Mouse (Mus musculus): ENCODE measurements around the gene Ttf2. TPM values are rescaled to one million over a fixed set of nuclear protein-coding genes. Genes with fewer than 3 reads are reported as not detected.

Gene Ttf2
- polyA plus RNA-seq, 1 experiment from 2014 or later: 11.6 TPM

GRCm38 (mm10) chr3:100895500-100895899, 74.0 kb downstream of the Ttf2 start:
- 84% methylated on average over 6 of the region's 6 CpGs for WGBS
- Histone ChIP-seq H3K36me3 (no peaks in the 10 kb centered on the region), H3K4me2 (no peak overlapping the region), H3K9me3 (no peaks in the 10 kb centered on the region), H3K4me1 (no peaks in the 10 kb centered on the region), H3K27ac (no peak overlapping the region), H3K27me3 (no peaks in the 10 kb centered on the region), H3K9ac (no peak overlapping the region), H3K4me3 (no peak overlapping the region)
- ATAC-seq (ENCODE audit: insufficient number of reproducible peaks, low FRiP score, low TSS enrichment, low read depth): no peak

DNA sequence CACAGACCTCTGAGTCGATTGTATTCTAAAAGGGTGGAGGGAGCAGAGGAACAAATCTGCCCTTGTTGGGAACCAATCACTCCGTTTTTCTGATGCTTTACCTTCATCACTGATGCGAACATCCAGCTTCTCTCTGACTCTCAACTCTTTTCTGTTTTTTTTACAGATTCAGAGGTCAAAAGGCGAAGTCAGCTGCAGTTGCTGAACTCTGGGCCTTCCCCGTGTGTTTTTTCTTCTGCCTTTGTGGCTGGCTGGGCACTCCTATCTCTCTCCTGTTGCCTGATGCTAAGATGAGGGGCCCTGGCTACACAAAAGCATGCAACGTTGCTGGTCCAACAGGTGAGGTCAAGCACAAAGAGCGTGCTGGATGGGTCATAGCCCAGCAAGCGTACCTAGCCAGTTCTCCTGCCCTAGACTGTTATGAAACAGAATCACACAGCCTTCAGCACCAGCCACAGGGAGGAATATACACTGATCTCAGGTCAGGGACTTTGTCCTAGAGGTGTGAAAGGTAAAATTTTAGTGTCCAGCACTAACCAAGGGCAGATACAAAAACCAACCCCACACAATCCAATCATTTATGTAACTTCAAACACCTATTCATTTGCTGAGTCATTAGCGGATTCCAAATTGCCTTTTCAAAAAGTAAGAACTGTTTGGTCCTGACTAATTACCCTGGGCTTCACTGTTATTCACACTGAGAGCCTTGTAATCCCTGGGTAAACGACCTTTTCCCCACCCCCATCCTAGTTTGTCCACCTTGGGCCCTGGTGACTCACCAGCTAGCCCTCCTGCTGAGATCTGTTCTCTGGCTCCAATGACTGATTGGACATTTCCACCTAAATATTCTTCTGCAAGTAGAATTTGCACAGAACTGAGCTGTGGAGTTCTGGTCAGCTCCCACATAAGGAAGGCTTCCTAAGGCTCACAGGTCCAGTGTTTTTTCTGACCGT, 76.8 kb downstream of the Ttf2 start:
- H3K27me3 ChIP-seq: no peaks in the 10 kb centered on the region
- H3K9me3 ChIP-seq: no peaks in the 10 kb centered on the region
- H3K36me3 ChIP-seq: no peaks in the 10 kb centered on the region
- WGBS: 58% methylated on average over 11 of the region's 11 CpGs
- H3K4me1 ChIP-seq: no peaks in the 10 kb centered on the region
- ATAC-seq (ENCODE audit: insufficient number of reproducible peaks, low FRiP score, low TSS enrichment, low read depth): no peak
- H3K4me2 ChIP-seq: no peak overlapping the region
- H3K4me3 ChIP-seq: no peak overlapping the region
- no peak overlapping the region for H3K9ac ChIP-seq
- no peak overlapping the region for H3K27ac ChIP-seq

DNA sequence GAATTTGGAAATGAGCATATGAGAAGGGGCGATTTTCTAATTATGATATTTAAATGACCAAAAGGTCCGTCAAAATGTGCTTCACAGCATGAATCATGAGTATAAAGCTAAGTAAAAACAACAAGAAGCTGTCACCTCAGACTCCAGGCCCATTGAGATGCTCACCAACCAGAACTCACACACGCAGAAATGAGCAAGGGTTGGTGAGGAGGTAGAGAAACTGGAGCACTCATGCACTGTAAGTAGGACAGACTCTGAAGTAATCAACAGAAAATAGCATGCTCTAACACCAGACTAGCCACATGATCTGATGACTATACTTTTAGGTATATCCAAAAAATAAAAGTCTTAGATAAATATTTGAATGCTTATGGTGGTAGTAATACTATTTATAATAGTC, 79.1 kb downstream of the Ttf2 start:
- H3K27ac ChIP-seq: no peak overlapping the region
- H3K9ac ChIP-seq: no peak overlapping the region
- ATAC-seq (ENCODE audit: insufficient number of reproducible peaks, low FRiP score, low TSS enrichment, low read depth): no peak
- H3K9me3 ChIP-seq: no peaks in the 10 kb centered on the region
- H3K4me1 ChIP-seq: no peaks in the 10 kb centered on the region
- WGBS: 86% methylated on average over 3 of the region's 3 CpGs
- no peak overlapping the region for H3K4me3 ChIP-seq
- H3K4me2 ChIP-seq: no peak overlapping the region
- no peaks in the 10 kb centered on the region for H3K27me3 ChIP-seq
- H3K36me3 ChIP-seq: no peaks in the 10 kb centered on the region

GRCm38 (mm10) chr3:100889234-100889633, 80.2 kb downstream of the Ttf2 start:
- 93% methylated on average over 1 of the region's 1 CpGs for WGBS
- no peaks in the 10 kb centered on the region for H3K4me1 ChIP-seq
- H3K27me3 ChIP-seq: no peaks in the 10 kb centered on the region
- ATAC-seq (ENCODE audit: insufficient number of reproducible peaks, low FRiP score, low TSS enrichment, low read depth): no peak
- H3K9me3 ChIP-seq: no peaks in the 10 kb centered on the region
- no peak overlapping the region for H3K27ac ChIP-seq
- no peak overlapping the region for H3K9ac ChIP-seq
- H3K4me2 ChIP-seq: no peak overlapping the region
- no peak overlapping the region for H3K4me3 ChIP-seq
- no peaks in the 10 kb centered on the region for H3K36me3 ChIP-seq

Other genes starting within 250 kb of the Ttf2 start
- 0.10 and 0.30 TPM in 2 replicates for gene Vtcn1, start 144.2 kb downstream of the Ttf2 start, polyA plus RNA-seq (2015; fragmentation: Nextera tagmentation; extraction: Ambion mirVana)
- gene Trim45, start 47.5 kb downstream of the Ttf2 start, polyA plus RNA-seq (2015; fragmentation: Nextera tagmentation; extraction: Ambion mirVana): 4.7 and 5.9 TPM in 2 replicates
- 0.23 and 0.37 TPM in 2 replicates for gene Cd101, start 59.9 kb upstream of the Ttf2 start, polyA plus RNA-seq (2015; fragmentation: Nextera tagmentation; extraction: Ambion mirVana)
- gene Ptgfrn, start 140.6 kb upstream of the Ttf2 start, polyA plus RNA-seq (2015; fragmentation: Nextera tagmentation; extraction: Ambion mirVana): 7.8 and 8.2 TPM in 2 replicates

Data from limb, embryonic 15.5 days (tissue).